Mouse (Mus musculus) kidney, postnatal 10 days (tissue): Measurements from ENCODE around the gene Stfa1.
"Not testable (repeated sequence)": the region's sequence is repeated elsewhere in the genome, so short reads cannot be mapped to it uniquely, and the experiment has no call there.

Source experiments
- DNase-seq: peaks from one replicate; pipeline ENCODE4 v3.0.0; 2021; ENCODE audit warnings: mixed read lengths

Gene Stfa1

DNA sequence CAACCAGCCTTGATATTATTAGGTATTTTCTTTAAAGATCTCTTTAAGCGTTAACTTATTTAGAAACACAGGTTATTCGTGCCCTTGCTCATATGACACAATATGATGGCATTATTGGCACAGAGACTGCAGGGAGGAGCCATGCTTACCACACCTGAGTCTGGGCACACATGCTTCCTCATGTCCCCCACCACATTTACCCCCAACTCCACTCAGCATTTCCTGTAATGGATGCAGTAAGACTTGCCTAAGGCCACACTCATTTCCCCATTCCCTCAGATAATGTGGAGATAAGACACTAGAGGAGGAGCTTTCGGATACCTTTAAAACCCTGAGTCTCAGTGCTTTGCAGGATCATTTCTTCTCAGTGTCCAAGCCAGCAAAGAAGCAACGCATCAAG, at the start of gene Stfa1:
Gene Stfa1, plus strand, starts transcription at position 156 of the 400 bp plus-strand sequence.
- DNase-seq: not testable (repeated sequence)

- DNase-seq: not testable (repeated sequence)
These were observed 16.2 kb upstream of the Stfa1 start for GRCm38 (mm10) chr16:36260585-36260984.

DNA sequence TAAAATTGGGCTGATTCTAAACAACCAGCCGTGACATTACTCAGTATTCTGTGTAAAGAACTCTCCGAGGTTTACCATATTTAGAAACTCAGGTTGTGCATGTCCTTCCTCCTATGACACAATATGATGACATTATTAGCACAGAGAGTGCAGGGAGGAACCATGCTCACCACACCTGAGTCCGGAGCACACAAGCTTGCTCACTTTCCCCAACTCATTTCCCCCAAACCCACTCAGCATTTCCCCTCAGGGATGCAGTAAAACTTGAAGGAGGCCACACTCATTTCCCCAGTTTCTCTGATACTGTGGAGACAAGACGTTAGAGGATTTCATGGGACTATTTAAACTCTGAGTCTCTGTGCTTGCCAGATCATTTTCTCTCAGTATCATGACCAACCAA, 12.4 kb downstream of the Stfa1 start:
- no peak for DNase-seq

DNA sequence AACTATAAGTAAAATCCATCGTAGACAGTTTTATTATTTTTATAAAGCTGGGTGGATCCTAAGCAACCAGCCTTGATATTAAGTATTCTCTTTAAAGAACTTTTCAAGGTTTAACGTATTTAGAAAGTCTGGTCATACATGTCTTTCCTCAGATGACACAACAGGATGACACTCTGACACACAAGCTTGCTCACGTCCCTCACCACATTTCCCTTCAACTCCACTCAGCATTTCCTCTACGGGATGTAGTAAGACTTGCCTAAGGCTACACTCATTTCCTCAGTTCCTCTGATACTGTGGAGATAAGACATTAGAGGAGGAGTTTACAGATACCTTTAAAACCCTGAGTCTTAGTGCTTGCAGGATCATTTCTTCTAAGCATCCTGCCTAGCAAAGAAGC, 30.9 kb downstream of the Stfa1 start:
- DNase-seq: no peak

- not testable (repeated sequence) for DNase-seq
These were observed 39.4 kb downstream of the Stfa1 start for GRCm38 (mm10) chr16:36316111-36316510.

GRCm38 (mm10) chr16:36319286-36319685, 42.5 kb downstream of the Stfa1 start:
- no peak for DNase-seq

DNA sequence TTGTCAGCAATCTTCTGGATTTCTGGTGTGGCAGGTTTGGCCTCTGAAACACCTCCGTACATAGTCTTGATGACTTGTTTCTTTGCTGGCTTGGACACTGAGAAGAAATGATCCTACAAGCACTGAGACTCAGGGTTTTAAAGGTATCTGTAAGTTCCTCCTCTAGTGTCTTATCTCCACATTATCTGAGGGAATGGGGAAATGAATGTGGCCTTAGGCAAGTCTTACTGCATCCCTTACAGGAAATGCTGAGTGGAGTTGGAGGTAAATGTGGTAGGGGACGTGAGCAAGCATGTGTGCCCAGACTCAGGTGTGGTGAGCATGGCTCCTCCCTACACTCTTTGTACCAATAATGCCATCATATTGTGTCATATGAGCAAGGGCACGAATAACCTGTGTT, 57.5 kb downstream of the Stfa1 start, which contains the start of gene BC117090:
Gene BC117090, minus strand, starts transcription at position 101 of the 400 bp plus-strand sequence.
- no peak for DNase-seq
